Mouse (Mus musculus) adrenal gland, postnatal 10 days (tissue): ENCODE results near the gene Gzmb. TPM values are rescaled to one million over a fixed set of nuclear protein-coding genes. Genes with fewer than 3 reads are reported as not detected.

Experiments
- total RNA-seq, 2 experiments: library from RNA; stranded (reverse); gene quantifications; 2 replicates each; pipeline ENCODE4 v1.2.3; 2021

The Gzmb gene
- total RNA-seq, 2 experiments from 2014 or later, result 0.18 to 0.21 TPM

Other genes starting within 250 kb of the Gzmb start
- gene Mcpt1, start 244.3 kb downstream of the Gzmb start, total RNA-seq, result not detected
- not detected for gene Mcpt9, start 231.8 kb downstream of the Gzmb start, total RNA-seq
- gene Mcpt2, start 220.2 kb downstream of the Gzmb start, total RNA-seq, result under 1 TPM in 1 of 2 experiments, not detected in 1; 0.24 TPM
- 1 to 10 TPM; 5.3 to 6.7 TPM for gene Mcpt4, start 199.9 kb downstream of the Gzmb start, total RNA-seq
- under 1 TPM; 0.66 to 0.97 TPM for gene Mcpt8, start 177.0 kb downstream of the Gzmb start, total RNA-seq
- gene Ctsg, start 159.7 kb downstream of the Gzmb start, total RNA-seq, result 1 to 10 TPM in 1 of 2 experiments, under 1 TPM in 1; 0.48 to 1.2 TPM
- not detected for gene Gzme, start 141.6 kb downstream of the Gzmb start, total RNA-seq
- not detected for gene Gzmd, start 129.7 kb downstream of the Gzmb start, total RNA-seq
- gene Gzmg, start 102.7 kb downstream of the Gzmb start, total RNA-seq, result not detected
- gene Gzmn, start 87.7 kb downstream of the Gzmb start, total RNA-seq, result not detected
- gene Gzmf, start 50.8 kb downstream of the Gzmb start, total RNA-seq, result not detected
- not detected for gene Gzmc, start 27.6 kb downstream of the Gzmb start, total RNA-seq
- not detected for gene Atp12a, start 102.8 kb upstream of the Gzmb start, total RNA-seq
- gene Rnf17, start 140.3 kb upstream of the Gzmb start, total RNA-seq, result 1 to 10 TPM in 1 of 2 experiments, under 1 TPM in 1; 0.91 to 1.3 TPM